Mouse (Mus musculus): ENCODE results near the gene Slamf9.

GRCm38 (mm10) chr1:172514213-172514529, 39.0 kb downstream of the Slamf9 start:
- no peak for TF ChIP-seq CTCF (IDR thresholded peaks at IDR 0.05; ENCODE audit: extremely low read depth, insufficient read depth, insufficient read length, insufficient replicate concordance)
- TF ChIP-seq POLR2A (IDR thresholded peaks at IDR 0.05; ENCODE audit: low read depth, low read length): no peak

Measured in spleen, adult 2 months (tissue).